Mouse (Mus musculus) NIH3T3 (cell line): ENCODE results near the gene Ftsj1.
A peak's percentile ranks its signal among the peaks of the same experiment; 100 is the strongest.

ENCODE experiments used
- DNase-seq: peaks from one replicate; pipeline ENCODE4 v3.0.0-alpha.2; 2012; ENCODE audit warnings: low read depth

Gene Ftsj1

DNA sequence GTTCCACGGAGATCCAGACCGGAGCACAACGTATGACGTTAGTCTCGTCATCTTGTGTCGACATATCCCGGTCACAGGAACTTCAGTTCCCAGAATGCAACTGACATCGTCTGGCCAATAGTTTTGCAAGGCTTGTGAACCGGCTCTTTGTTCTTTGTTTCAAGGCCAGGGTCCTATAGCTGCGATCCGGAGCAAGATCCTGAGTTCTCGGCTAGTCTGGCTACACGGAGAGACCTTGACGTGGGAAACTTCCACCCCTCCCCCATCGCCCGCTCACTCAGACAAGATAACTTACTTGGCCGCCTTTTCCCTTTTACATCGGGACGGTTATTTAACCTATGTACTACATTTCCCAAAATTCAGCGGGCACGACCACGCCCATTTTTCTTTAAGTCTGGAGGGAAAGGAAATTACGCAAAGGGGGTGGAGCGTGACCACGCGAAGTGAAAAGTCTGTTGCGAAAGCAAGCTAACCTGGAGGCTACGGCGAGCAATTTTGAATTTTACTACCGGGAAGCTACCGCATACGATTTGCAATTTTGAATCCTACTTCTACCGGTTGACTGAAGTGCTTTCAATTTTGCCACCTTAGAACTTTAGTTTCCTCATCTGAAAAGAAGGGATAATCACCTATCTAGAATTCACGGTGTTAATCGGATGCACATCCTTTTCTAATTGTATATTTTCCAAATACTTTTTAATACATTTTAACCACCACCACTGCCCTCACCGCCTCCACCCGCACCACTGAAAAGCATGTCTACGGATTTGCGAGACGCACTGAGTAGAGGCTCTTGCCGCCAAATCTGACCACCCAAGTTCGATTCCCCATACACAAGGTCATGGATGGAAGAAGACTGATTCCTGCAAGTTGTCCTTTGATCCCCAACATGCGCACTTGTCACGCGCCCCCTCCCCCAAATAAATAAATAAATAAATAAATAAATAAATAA, at the start of gene Ftsj1:
Gene Ftsj1, minus strand, starts transcription at position 73 of the 952 bp plus-strand sequence.
- DNase-seq: peak; percentile 92

DNA sequence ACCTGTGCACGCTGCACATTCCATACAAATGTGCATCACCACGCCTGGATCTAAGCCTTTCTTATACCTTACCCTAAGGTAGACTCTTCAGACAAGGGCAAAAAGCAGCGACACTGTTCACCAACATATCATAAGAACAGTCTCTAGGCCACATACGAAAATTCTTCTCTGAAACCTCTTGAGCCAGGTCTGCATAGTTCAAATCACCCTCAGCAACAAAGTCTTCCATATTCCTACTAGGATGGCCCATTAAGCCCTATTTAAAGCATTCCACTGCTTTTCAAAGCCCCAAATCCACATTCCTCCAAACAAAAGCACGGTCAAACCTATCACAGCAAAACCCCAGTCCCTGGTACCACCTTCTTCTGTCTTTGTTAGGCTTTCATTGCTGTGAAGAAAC, 36.4 kb upstream of the Ftsj1 start:
- DNase-seq: no peak

DNA sequence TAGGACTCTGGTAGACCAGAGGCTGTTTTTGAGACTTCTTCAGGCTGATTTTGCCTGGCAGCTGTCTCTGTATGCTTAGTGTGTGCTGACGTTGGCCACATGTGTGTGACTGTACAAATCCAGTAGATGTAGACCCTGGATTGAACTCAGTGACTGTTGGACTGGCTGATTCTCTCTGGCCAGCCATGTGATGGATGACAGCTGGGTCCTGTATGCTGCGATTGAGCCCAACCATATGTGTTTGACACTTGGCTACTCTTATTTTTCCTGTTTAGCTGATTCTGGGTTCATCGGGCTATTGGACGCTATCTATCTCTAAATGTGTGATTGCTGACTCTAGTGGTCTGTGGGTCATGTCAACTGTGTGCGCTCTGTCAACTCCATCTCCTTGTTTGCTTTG, 21.9 kb upstream of the Ftsj1 start:
- no peak for DNase-seq

DNA sequence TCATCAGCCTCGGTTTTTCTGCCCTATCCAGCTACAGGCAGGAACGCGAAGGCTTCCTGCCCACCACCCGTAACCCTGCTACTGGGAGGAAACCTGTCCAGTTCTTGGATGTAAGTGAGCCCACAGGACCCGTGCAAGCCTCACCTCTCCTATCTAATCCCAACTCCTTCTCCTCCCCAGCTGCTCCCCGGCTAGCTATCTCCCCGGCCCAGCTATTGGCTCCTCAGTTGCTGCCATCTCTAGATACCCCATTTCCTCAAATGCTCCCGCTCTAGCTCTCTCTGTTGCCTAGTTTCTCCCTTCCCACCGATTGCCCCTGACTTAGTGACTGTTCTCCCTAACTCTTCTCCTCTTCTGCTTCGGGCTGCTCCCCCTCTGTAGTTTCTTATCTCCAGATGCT, 19.8 kb upstream of the Ftsj1 start:
- DNase-seq: no peak

DNA sequence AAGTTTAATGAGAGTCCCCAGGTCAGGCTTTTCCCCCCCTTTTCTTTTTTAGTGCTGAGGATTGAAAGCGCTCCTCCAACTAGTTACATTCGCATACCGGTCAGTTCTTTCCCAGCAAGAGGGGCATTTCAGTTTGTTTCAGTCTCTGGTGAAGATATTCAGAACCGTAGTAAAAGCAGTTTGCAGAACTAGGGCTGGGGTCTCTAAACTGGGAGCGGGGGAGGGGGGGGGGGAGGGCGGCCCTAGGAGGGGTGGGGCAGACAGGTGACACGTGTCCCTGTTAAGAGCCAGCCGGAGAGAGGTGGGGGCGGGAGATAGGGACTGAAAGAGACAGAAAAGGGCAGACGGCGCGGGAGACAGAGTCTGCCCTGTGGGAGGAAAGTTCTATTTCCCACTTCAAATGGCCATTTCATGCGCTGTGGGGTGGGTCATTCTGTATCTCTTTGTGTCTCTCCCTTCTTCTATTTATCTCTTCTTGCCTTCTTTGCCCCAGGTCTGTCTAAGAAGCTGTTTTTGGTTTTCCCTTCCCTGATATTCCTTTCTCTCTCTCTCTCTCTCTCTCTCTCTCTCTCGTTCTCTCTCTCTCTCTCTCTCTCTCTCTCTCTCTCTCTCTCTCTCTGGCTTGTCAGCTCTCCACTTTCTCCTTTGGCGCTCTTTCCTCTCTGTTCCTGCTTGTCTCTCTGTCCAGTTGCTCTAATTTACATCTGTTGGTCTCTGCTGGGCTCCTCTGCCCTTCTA, 19.0 kb upstream of the Ftsj1 start, which contains the start of gene Slc38a5:
Gene Slc38a5, plus strand, starts transcription at position 51 of the 738 bp plus-strand sequence.
- no peak for DNase-seq

DNA sequence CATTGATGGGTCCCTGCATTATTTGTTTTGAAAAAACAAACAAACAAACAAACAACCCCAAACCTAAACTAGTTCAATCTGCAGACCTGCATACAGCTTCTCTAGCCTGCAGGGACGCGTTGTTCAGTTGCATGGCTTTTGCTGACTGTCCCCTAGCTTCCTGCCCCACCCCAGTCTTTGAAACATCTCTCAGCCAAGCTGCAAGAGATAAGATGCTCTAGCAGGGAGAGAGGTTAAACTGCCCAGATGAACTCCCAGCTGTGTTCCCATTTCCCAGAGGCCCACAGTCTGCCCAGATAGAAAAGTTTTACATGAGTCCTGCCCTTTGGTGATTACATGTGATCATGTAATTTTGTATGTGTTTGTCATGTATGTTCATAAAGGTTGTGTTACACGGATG, 12.0 kb upstream of the Ftsj1 start:
- DNase-seq: no peak

DNA sequence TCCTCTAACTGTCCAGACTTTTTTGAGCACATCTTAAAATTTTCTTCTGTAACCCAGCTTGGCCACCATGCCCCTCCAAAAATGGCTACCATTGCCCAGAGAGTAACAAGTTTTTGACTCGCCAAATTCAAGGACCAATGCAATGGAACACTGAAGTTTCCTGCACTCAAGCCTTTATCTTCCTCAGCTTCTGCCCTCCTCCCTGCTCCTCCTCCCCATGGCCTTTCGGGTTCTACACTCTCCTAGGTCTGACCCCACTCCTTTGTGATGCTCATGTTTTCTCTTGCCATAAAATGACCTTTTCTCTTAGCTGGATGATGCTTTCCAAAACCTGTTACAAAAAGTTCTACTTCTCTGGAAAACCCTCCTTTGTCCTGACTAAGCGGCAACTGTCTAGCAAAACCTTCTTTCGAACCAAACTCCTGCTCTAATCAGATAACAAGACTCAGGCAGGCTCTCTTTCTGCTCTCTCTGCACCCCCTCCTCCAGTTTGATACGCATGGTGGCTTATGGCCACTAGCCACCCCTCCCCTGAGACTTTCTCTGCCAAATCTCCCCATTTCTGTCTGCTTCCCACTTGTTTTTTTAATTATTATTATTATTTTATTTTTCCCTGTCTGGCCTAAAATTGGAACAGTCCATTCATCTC, 11.1 kb upstream of the Ftsj1 start:
- no peak for DNase-seq

DNA sequence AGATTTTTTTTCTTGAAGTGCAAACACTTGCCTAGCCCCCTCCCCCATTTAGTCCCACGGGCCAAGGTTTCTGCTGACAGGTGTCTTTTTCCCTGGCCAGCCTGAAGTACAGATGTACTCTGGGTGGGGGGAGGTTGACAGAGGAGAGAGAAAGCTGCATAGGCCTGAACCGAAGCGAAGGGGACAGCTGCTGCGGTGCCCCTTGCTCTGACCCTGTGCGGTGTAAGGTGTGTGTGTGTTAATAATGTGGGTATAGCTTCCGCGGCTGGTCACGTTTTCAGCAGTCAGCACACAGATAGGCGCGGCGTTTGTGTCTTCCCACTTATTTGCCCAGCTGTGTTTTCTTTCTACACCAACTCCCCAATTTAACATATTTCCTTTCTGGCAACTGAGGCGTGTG, 7.3 kb upstream of the Ftsj1 start:
- no peak for DNase-seq

DNA sequence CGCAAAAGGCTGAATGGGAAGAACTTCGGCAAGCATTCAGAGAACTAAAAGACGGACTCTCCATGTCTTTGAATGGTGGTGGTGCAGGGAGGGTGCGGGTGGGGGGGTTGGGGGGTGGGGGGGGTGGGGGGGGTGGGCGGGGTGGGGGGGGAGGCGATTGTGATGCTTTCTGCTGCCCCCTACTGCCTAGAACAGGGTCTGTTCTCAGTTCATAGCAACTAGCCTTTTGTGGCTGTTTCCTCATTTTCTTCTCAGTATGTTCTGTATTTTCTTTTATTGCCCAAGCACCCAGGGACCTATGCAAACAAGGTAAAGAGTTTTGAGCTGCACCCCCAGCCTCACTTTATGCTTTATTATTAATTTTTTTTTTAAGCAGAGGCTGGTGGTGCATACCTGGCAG, 3.6 kb upstream of the Ftsj1 start:
- no peak for DNase-seq

DNA sequence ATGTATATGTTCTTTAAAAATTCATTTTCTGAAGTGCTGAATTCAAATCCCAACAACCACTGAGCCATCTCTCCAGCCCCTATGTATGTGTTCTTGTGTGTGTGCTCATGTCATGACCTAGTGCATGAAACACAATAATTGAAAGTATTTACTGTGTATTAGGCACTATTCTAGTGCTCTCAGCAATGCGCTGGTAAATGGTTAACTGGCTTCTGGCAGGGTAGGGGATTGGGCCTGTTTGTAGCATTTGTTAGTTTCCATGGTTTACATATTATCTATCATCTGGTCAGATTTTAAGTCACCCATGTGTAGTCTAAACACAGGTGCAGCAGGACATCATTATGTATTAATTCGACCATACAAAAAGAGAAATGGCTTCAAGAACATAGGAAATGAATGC, 1.5 kb upstream of the Ftsj1 start:
- no peak for DNase-seq

DNA sequence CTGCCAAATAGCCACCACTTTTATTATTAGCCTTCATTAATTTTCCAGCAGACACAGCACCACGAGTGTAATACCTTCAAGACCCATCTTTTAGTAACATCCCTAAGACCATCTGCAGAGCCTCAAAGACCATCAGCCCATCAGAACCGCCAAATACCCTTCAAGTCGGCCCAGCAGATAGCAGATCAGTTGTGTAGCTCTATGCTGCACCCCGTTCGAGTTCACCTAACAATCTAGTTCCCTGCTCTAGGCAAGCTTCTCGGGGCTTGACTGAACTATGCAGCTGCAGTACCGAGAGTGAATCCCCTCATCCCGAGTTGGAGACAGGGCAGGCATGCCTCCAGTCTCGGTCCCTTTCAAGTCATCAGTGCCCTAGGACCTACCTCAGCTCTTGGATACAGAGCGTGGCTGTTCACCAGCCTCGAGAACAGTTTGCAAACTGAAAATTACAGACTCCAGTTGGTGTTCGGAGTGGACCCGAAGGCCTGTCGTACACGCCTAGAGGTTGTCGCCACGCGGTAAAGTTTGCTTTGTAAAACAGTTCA, 345 bp downstream of the Ftsj1 start:
- no peak for DNase-seq

DNA sequence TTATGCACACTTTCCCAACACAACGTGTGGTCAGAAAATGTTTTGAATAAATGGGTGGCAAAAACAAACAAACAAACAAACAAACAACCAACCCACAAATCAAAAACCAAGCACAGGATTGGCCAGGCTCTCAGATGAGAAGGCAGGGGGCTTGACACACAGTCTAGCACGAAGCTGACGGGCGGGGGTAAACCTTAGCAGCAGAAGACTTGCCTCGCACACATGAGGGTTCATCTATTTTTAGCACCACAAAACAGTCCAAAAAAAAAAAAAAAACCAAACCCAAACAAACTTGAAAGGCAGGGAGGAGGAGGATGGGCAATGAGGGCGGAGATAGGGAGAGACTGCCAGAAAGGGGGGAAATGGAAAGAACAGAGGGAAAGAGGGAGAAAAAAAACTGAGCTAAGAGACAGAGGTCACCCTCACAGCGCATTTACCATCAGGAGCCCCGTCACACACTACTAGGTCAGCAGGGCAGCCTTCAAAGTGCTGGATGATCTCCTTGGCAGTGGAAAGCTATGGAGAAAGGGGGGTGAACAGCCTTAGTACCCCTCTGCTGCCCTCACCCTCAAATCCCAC, 3.6 kb downstream of the Ftsj1 start:
- no peak for DNase-seq

DNA sequence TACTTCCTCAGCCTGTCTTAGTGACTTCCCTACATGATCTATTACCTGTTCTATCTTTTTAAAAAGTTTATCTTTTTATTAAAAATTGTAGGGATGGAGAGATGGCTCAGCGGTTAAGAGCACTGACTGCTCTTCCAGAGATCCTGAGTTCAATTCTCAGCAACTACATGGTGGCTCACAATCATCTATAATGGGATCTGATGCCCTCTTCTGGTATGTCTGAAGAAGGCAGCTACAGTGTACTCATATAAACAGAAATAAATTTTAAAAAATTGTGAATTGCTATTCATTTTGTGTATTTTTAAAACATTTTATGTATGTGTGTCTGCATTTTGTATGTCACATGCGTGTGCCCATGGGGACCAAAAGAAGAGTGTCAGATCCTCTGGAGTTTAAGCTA, 4.5 kb downstream of the Ftsj1 start:
- peak; percentile 20 for DNase-seq

DNA sequence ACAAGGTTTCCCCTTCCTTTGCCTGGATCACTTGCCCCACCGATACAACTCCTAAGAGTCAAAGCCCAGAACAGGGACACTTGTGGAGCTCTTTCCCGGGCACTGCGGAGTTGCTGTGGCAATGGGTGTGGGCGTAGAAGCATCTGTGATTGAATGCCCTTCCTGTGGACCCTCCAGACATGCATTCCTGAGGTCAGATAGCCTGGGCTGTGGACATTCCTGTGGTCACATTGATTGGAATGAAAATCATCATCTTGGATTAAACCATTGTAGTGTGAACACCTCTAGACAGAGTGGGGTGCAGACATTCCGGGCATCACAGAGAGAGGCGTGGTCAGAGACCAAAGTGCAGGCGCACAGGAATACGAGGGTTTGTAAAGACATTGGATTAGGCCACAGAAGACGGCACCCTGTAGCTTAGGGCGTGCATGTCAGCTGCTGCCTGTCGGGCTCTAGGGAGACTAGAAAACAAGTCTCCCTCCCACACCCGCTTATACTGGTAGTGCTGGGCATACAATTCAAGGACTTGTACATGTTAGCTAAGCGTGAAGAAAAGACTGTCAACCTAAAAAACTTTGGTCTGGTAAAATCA, 13.3 kb downstream of the Ftsj1 start:
- peak; percentile 44 for DNase-seq

DNA sequence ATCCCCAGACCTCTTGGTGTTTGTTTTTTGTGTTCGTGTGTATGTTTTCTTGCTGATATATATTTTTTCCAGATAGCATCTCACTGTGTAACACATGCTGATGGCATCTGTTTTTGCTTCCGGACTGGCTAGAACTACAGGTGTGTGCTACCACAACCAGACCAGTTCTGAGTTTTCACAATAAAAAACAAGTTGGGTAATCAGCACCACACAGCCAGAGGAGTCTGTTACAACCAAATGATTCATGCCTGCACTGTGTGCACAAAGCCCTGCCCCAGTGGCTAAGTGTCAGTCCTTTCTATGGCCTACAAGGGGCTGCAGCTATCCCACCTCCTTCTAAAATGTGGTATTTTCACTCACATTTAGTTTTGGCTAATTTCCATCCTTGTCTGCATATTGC, 15.5 kb downstream of the Ftsj1 start:
- peak; percentile 54 for DNase-seq

DNA sequence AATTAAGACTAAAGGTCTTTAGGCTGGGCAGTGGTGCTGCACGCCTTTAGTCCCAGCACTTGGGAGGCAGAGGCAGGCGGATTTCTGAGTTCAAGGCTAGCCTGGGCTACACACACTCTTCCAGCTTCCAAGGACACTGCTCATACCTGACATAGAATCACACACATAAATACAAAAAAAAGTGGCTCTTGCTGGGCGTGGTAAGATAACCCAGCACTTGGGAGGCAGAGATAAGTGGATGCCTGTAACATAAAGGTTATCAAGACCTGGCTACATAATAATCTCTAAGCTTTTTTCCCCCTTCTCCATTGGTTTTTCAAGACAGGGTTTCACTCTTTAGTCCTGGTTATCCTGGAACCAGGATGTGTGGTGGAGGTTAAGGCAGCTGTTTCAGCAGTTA, 18.6 kb downstream of the Ftsj1 start:
- no peak for DNase-seq

DNA sequence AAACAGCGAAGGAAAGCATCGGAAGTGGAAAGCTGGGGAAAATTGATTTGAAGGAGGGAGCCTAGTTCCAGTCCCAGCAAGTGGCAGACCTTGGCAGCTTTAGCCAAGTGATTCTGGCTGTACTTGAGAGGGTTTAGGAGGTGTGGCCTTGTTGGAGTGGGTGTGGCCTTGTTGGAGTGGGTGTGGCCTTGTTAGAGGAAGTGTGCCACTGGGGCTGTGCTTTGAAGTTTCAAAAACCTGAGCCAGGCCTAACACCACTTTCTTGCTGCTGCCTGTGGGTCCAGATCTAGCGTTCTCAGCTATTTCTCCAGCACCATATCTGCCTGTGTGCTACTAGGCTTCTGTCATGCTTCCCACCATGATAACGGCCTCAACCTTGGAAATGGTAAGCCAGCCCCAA, 21.9 kb downstream of the Ftsj1 start:
- peak; percentile 14 for DNase-seq

DNA sequence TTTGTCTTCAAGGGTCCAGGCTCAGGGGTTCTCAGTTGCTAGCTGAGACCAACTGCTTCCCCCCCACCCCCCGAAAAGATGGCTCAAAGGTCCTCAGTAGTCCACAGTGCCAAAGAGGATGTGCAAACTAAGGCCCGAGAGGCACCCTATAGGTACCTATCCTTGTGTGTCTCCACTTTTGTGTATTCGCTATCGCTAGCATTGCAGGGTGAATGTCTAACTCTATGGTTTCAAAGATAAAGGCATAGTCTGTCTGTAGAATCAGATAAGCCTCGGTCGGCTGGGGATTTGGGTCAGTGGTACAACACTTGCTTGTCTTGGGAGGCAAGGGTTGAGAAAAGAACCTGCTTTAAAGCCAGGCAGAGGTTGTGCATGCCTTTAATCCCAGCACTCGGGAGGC, 28.7 kb downstream of the Ftsj1 start:
- no peak for DNase-seq

DNA sequence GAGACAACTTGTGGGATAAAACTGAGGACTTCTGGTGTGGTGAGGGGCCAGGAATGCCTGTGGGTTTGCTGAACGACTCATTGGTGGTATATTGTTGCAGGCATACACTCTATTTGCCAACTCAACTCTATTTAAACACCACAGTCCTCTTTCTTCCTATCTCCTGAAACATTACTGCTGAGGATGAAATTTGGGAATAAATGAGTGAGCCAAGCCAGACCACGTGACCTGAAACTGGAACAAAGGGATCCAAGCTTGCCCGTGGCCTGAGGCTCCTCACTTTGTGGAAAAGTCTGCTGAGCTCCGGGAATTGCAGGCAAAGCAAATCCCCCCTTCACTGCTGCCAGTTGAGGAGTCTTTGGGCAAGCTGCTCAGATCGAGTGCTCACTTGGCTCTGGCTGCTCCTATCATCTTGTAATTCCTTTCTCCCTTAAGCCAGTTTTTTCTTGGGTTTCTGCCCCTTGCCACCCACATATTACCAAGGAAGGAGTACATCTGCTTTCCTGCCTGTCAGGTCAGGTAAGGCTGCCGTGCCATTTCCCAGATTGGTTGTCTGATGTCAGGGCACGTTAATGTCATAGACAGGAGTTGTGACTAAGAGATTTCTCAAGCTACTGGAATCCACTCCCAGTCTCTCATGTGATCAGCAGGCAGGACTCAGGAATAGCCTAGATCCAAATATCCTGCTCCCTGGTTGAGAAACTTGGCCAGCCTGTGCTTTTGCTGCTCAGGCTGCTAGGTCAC, 29.4 kb downstream of the Ftsj1 start:
- DNase-seq: peak; percentile 77

DNA sequence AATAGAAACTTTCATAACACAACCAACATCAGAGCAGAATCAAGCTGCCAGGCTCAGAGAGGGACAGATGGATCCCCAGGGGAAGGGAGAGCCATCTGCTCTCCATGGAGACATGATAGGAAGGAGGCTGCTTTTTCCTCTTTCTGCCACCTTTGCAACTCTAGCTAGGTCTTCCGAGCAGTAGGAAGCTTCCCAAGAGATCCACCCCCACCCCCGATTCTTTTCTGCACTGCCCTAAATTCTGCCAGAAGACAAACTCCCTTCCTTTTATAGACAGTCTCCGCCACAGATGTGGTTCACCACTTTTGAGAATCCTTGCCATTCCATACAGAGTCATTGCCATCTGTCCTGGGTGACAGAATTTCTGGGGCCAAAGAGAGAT, 29.9 kb downstream of the Ftsj1 start:
- DNase-seq: no peak

DNA sequence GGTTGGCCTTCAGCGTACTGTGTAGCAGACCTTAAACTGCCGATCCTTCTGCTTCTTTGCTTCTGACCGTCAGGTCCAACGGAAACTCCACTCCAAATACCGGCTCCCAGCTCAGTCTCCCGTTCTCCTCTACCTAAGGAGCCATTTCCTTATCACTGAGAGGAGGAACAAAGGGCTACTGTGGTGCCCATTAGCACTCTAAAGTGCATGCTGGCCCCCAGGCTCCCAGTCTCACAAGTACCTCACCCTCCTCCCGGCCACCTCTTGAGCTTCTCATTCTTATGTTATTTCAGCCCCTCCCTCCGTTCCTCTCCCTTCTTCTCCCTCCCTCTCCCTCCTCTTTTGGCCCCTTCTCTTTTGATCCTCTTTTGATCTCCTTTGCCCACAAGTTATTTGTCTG, 32.6 kb downstream of the Ftsj1 start:
- no peak for DNase-seq
